Mouse (Mus musculus) hindbrain, embryonic 16.5 days (tissue): ENCODE results near the gene Hpca. TPM values are rescaled to one million over a fixed set of nuclear protein-coding genes. Genes with fewer than 3 reads are reported as not detected.
A peak's percentile ranks its signal among the peaks of the same experiment; 100 is the strongest.

Experiments
- ATAC-seq: fragments of 200-750 bp; cut with Nextera tagmentation; 2 replicates; pipeline ENCODE4 v1.8.0; 2017; ENCODE audit warnings: moderate TSS enrichment, moderate library complexity
- H3K27ac ChIP-seq: fragments of 300-500 bp; sonication (generic); 2 replicates; pipeline ENCODE4 v1.5.1; 2014; ENCODE audit warnings: low read depth, mild to moderate bottlenecking, control low read depth, low read length, moderate library complexity
- H3K27me3 ChIP-seq: fragments of 300-500 bp; sonication (generic); replicated peaks from 2 replicates; pipeline ENCODE4 v1.6.1; 2014; ENCODE audit warnings: low read length; ENCODE audit not compliant: control insufficient read depth, insufficient read depth
- H3K36me3 ChIP-seq: fragments of 300-500 bp; sonication (generic); 2 replicates; pipeline ENCODE4 v1.6.1; 2014; ENCODE audit warnings: mild to moderate bottlenecking, low read length, moderate library complexity, mixed read lengths; ENCODE audit not compliant: control insufficient read depth, insufficient read depth
- H3K4me1 ChIP-seq: fragments of 300-500 bp; sonication (generic); 2 replicates; pipeline ENCODE4 v1.6.1; 2014; ENCODE audit warnings: low read depth, low read length; ENCODE audit not compliant: control insufficient read depth, insufficient read depth
- H3K4me2 ChIP-seq: fragments of 300-500 bp; sonication (generic); 2 replicates; pipeline ENCODE4 v1.6.1; 2014; ENCODE audit warnings: mild to moderate bottlenecking, low read length, control low read depth, moderate library complexity
- H3K4me3 ChIP-seq: fragments of 300-500 bp; sonication (generic); 2 replicates; pipeline ENCODE4 v1.5.1; 2014; ENCODE audit warnings: mild to moderate bottlenecking, low read length, control low read depth, moderate library complexity
- H3K9ac ChIP-seq: fragments of 300-500 bp; sonication (generic); 2 replicates; pipeline ENCODE4 v1.6.1; 2014; ENCODE audit warnings: low read depth, mild to moderate bottlenecking, control low read depth, low read length, moderate library complexity
- H3K9me3 ChIP-seq: fragments of 300-500 bp; sonication (generic); 2 replicates; pipeline ENCODE4 v1.6.1; 2014; ENCODE audit warnings: mild to moderate bottlenecking, low read length, moderate library complexity; ENCODE audit not compliant: control insufficient read depth
- whole genome bisulfite sequencing: fragments of 180-500 bp; shearing (Covaris S2); extraction: QIAGEN DNeasy Blood & Tissue Kit; methylation state at CpG from one replicate; pipeline ENCODE4 v1.1.7; 2014; 5-methylcytosine and 5-hydroxymethylcytosine counted together
- polyA plus RNA-seq: library from polyadenylated mRNA; unstranded; fragments of >200 nt; fragmentation: Nextera tagmentation; extraction: Ambion mirVana; gene quantifications from 2 replicates; pipeline ENCODE4 v1.2.1, GENCODE M21; 2015

The Hpca gene
- polyA plus RNA-seq, 1 experiment from 2014 or later, result 199 TPM

DNA sequence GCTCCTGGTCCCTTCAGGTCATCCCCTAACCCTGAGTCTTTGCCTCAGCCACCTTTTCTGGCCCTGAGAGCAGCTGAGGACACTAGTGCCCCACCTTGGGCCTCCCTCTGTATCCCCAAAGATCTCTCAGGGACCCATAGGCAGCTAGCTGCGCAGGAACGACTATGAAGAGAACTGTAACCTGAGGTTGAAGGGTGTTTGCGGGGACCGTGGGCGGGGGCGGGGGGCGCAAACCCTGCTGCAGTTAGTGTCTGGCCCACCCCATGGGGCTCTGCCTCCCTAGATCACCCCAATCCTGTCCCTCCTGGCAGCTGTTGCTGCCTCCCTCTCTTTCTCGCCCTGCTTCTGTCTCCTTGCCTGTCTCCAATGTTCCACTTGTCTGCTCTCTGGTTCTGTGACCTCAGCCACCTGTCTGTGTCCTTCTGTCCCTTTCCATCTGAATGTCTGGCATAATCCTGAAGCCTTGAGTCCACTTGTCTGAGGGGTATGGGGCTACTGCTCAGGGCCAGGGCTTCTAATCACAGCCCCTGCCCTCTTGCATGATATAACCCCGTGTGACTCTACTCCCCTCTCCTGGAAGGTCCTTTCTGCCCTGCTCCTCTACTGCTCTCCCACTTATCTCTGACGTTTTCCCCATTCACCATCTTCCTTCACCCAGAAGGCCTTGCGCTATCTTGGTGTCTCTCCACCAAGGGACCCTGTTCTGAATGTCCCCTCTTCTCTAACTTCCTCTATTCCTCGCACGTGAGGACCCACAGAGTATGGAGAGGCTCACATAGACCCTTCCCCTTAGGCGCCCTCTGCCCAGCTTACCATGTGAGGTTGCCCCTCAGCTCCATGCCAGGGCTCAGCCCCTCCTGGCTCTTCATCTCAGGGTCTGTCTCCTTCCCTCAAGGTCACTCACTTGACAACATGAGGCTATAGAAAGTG is 15.8 kb upstream of the Hpca start:
- Histone ChIP-seq H3K4me3 (peak overlapping the region; percentile 70), H3K9me3 (no peaks in the 10 kb centered on the region), H3K4me2 (peak overlapping the region; percentile 97), H3K36me3 (no peaks in the 10 kb centered on the region), H3K27ac (no peak overlapping the region), H3K4me1 (peaks cover 28% of the 10 kb centered on the region), H3K27me3 (no peaks in the 10 kb centered on the region; the same call in 1 of the 2 replicates), H3K9ac (peak overlapping the region; percentile 88)
- 0 out of 2 replicates have a peak, but pooled peaks have one; percentile 7 for ATAC-seq
- 39% methylated on average over 14 of the region's 14 CpGs for WGBS

DNA sequence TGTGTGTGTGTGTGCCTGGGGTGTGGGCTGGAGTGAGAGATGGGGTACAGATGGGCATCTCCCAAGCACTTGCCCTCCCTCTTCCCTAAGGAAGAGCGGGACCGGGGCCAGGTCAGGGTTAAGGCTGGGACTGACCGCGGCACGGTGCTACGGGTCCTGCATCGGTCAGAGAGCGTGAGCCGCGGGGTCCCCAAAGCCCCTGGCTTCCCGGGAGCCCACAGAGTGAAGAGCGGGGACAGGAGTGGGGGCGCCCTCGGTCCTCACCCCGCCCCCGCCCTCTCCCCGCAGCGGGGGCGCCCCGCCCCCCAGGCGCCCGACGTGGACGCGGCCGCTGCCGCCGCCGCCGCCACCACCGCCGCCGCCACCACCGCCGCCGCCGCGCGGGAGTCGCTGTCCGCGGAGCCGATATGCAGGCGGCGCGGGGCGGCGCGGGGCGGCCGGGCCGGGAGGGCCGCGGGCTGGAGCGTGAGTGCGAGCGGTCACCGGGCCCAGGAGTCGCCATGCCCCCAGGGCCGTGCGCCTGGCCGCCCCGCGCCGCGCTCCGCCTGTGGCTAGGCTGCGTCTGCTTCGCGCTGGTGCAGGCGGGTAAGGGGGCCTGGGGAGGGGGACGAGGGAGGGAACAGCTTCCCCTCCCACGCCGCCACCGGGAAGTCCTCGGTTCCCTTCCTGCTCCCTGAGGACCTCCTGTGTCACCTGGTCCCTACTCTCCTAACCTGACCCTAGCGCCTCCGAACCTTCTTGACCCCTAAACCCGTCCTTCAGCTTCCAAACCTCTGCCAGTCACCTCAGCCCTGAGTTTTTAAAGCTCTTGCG is 14.9 kb upstream of the Hpca start, which contains the start of gene Fndc5:
Gene Fndc5, plus strand, starts transcription at position 421 of the 813 bp plus-strand sequence.
- peak within 1 kb of the TSS; percentile 97 for H3K4me2 ChIP-seq
- H3K4me3 ChIP-seq, result peak within 1 kb of the TSS; percentile 70
- peak within 1 kb of the TSS; percentile 88 for H3K9ac ChIP-seq
- no peak within 1 kb of the TSS for H3K27ac ChIP-seq
- WGBS, result 0% methylated on average over 25 of the region's 80 CpGs
- H3K36me3 ChIP-seq, result no peaks in the 10 kb centered on the region
- H3K9me3 ChIP-seq, result no peaks in the 10 kb centered on the region
- peaks cover 20% of the 10 kb centered on the region for H3K4me1 ChIP-seq
- peak; percentile 31; the same call in 1 of the 2 replicates for ATAC-seq
- no peaks in the 10 kb centered on the region; the same call in 1 of the 2 replicates for H3K27me3 ChIP-seq

DNA sequence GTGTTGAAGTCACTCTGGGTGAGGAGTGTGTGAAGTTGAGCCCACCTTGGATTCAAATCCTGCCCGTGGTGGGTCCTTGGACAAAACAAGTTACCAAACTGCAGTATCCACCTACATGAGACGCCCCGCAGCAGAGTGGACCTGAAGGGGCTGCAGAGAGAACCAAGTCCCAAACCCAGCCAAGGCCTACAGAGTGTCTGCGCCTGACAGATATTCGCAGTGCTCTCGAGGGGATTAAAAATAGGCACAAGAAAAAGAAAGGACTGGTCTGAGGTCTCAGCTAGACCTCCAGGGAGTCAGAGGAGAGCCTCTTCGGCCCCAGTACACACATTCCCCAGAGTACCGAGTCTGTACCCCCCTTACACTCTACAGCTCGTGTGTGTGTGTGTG is 14.3 kb upstream of the Hpca start:
- Histone ChIP-seq H3K9me3 (no peaks in the 10 kb centered on the region), H3K4me1 (peaks cover 15% of the 10 kb centered on the region), H3K27ac (no peak overlapping the region), H3K4me2 (peak overlapping the region; percentile 97), H3K4me3 (peak overlapping the region; percentile 70), H3K27me3 (no peaks in the 10 kb centered on the region; the same call in 1 of the 2 replicates), H3K36me3 (no peaks in the 10 kb centered on the region), H3K9ac (peak overlapping the region; percentile 88)
- 36% methylated on average over 9 of the region's 9 CpGs for WGBS
- 0 out of 2 replicates have a peak, but pooled peaks have one; percentile 32 for ATAC-seq

DNA sequence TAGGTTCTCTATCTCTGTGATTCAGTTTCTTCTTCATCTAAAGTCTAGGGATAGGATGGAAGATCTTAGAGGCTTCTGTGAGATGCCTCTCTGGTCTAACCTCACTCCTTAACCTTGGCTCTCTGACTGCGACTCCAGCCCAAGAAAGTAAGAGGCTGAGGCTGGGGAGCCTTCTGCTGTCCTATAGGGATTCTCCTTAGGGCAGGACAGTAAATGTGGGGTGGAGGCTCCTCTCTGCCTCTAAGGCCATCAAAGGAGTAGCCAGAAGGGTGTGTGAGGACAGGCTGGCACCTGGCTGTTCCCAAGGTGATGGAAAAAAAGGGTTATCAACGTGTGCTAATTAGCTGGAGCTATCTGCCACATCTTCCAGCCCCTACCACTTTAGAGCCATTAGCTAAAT is 13.8 kb upstream of the Hpca start:
- Histone ChIP-seq H3K27me3 (no peaks in the 10 kb centered on the region; the same call in 1 of the 2 replicates), H3K4me2 (no peak overlapping the region), H3K36me3 (no peaks in the 10 kb centered on the region), H3K27ac (no peak overlapping the region), H3K4me3 (no peak overlapping the region), H3K4me1 (peaks cover 15% of the 10 kb centered on the region), H3K9me3 (no peaks in the 10 kb centered on the region), H3K9ac (no peak overlapping the region)
- ATAC-seq, result no peak
- 56% methylated on average over 2 of the region's 2 CpGs for WGBS

DNA sequence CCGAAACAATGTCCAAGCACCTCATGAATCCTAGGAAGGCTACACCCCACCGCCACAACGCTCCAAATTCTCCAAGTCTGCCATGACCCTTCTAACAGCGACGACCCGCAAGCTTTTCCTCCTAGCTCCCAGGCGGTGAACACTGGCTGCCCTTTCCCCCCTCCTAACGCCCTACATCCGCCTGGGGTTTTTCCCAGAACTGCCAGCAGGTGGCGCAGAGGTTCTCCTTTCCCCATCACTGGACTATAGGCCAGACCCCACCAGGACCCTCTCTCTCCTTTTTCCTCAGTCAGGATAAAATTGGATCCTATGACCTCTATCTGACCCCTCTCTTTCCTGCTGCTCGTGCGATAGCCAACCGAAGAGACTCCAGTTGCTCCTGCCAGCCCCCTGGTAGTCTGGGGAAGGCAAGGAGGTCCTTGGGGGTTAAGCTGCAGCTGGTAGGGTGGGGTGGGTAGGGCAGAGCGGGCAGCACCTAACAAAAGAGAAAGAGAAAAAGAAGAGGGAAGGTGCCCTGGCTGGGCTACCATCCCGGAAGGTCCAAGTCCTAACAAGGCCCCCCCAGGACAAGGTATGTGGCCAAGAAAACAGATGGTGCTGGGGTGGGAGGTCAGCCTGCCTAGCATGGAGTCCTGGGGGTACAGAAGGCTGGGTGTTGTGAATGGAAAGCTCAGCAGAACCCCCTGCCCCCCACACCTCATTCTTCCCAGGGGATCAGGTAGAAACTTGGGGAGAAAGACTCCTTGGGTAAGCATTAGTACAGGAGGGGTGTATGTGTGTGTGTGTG is 13.2 kb upstream of the Hpca start:
- H3K4me1 ChIP-seq, result peaks cover 21% of the 10 kb centered on the region
- H3K9ac ChIP-seq, result peak overlapping the region; percentile 45; the same call in 1 of the 2 replicates
- no peaks in the 10 kb centered on the region for H3K36me3 ChIP-seq
- H3K4me2 ChIP-seq, result peak overlapping the region; percentile 45
- 8% methylated on average over 15 of the region's 15 CpGs for WGBS
- no peaks in the 10 kb centered on the region; the same call in 1 of the 2 replicates for H3K27me3 ChIP-seq
- no peak overlapping the region for H3K4me3 ChIP-seq
- H3K9me3 ChIP-seq, result no peaks in the 10 kb centered on the region
- no peak overlapping the region for H3K27ac ChIP-seq
- no peak for ATAC-seq

DNA sequence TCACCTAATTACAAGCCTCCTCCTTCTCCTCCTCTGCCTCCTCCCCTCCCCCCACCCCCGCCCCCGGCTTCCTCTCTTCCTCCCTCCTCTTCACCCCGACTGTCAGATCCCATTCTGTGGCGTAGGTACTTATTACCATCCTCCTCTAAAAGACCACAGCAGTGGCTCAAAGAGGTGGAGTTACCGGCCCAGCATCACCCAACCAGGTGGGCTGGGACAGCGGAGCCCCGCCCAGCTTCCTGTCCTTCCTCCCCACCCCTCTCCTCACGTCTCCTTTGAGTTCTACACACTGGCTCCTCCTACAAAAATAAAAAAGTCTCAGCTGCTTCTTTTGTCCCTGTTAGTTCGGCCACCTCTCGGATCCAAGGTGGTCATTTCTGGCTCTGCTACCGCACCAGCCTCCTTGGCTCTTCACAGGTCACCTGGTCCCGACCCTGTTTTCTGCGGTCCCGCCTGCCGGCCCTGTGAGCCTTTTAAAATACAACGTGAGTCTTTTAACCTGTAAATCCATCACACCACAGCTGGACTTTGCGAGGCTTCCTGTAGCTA is 9.0 kb upstream of the Hpca start:
- 7% methylated on average over 17 of the region's 17 CpGs for WGBS

DNA sequence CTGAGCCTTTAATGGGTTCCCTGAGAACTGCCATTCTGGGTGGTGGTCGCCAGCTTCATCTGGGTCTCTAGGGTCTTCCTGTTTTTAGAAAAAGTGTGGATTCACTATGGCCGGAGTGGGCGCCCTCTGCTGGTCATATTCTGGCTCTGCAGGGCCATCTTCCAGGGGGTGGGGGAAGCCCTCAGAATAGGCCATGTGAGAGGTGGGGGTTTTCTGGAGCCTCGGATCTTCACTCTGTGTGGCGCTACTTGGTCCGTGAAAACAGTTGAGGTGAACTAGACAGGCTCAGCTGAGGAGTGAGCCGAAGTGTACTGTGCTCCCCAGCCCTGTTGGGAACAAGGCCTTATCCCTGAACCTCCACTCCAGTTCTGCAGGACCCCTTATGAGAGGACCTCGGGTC is 8.3 kb upstream of the Hpca start:
- ATAC-seq, result peak; percentile 27

More for the DNA sequence above, 9.0 kb upstream of the Hpca start:
- Histone ChIP-seq H3K4me3 (peak overlapping the region; percentile 20), H3K4me1 (peaks cover 26% of the 10 kb centered on the region), H3K27ac (no peak overlapping the region; the same call in 1 of the 2 replicates), H3K9me3 (no peaks in the 10 kb centered on the region), H3K9ac (no peak overlapping the region; the same call in 1 of the 2 replicates), H3K27me3 (no peaks in the 10 kb centered on the region; the same call in 1 of the 2 replicates), H3K36me3 (no peaks in the 10 kb centered on the region), H3K4me2 (peak overlapping the region; percentile 48)
- peak; percentile 60 for ATAC-seq

DNA sequence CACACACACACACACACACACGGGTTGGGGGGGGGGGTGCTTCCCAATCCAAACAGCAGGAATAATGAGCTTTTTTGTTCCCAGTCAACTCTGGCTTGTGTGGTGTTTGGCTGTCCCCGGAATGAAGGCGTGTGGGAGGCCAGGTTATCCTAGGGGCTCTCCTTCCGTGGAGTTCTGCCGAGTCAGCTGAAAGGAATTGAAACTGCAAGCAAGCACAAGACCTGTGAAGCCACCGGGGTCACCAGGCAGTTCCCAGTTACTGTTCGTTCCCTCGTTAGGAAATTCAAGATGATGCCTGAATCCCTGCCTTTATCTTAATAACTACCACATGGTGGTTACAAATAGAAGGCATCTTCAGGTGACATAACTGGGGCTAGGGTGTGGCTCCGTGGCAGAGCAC is 7.6 kb upstream of the Hpca start:
- ATAC-seq, result no peak
- peaks cover 33% of the 10 kb centered on the region for H3K4me1 ChIP-seq
- H3K27me3 ChIP-seq, result peaks cover 3% of the 10 kb centered on the region
- no peak overlapping the region for H3K4me3 ChIP-seq
- no peaks in the 10 kb centered on the region for H3K36me3 ChIP-seq
- H3K9ac ChIP-seq, result no peak overlapping the region
- no peak overlapping the region for H3K27ac ChIP-seq
- no peak overlapping the region for H3K4me2 ChIP-seq
- no peaks in the 10 kb centered on the region for H3K9me3 ChIP-seq
- 52% methylated on average over 9 of the region's 9 CpGs for WGBS

More for the DNA sequence above, 8.3 kb upstream of the Hpca start:
- Histone ChIP-seq H3K9ac (no peak overlapping the region; the same call in 1 of the 2 replicates), H3K4me1 (peaks cover 32% of the 10 kb centered on the region), H3K9me3 (no peaks in the 10 kb centered on the region), H3K4me2 (peak overlapping the region; percentile 48), H3K27ac (no peak overlapping the region; the same call in 1 of the 2 replicates), H3K27me3 (peaks cover 3% of the 10 kb centered on the region), H3K36me3 (no peaks in the 10 kb centered on the region), H3K4me3 (peak overlapping the region; percentile 16; the same call in 1 of the 2 replicates)
- 2% methylated on average over 8 of the region's 8 CpGs for WGBS
